21 mouse cellular contexts compared by ENCODE assay signal in the genomic region with DNA sequence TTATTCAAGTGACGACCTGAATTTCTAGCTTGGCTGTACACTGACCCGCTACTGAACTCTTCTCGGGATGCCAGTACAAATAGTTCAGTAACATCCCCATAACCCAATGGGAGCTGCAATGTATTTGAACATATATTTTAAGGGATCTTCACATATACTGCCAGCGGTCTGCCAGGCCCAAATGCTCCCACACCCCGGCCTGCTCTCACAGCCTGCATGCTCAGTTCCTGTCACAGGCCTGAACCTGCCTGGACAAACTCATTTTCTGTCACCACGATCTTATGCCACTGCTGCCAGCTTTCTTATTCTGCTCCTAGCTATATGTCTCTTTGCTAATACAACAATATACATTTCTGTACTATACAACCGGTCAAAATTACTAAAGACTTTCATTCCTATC.
A peak's percentile ranks its signal among the peaks of the same experiment; 100 is the strongest.
DNase-seq lines count a peak whose midpoint lies in the region; ATAC-seq lines count a peak whose summit lies in the region.
"Had no signal": no experiment of that assay in that cellular context is flagged by ENCODE, and none has a peak within 500 bp of the region (broad histone marks: within the 10 kb centered on the region; RNA-seq: fewer than 3 reads in every experiment).

No protein-coding gene starts in this region.

- 0 out of 2 replicates have a peak, but pooled peaks have one; percentile 6 for ATAC-seq in hindbrain, embryonic 11.5 days (ENCODE audit: low FRiP score)
- no peak for ATAC-seq in hindbrain, embryonic 12.5 days (ENCODE audit: low FRiP score)
- ATAC-seq in limb, embryonic 12.5 days (ENCODE audit: insufficient number of reproducible peaks, insufficient read depth, low FRiP score, low TSS enrichment, low read depth) = no peak
- ATAC-seq in embryonic facial prominence, embryonic 13.5 days (ENCODE audit: insufficient number of reproducible peaks, insufficient read depth, low FRiP score, low TSS enrichment, low read depth) = no peak
- no peak for ATAC-seq in limb, embryonic 13.5 days (ENCODE audit: low FRiP score, low read depth)

- no peaks in the 10 kb centered on the region for H3K9me3 ChIP-seq in hindbrain, embryonic 11.5 days (ENCODE audit: control insufficient read depth, low read length)
- no peaks in the 10 kb centered on the region for H3K9me3 ChIP-seq in hindbrain, embryonic 12.5 days (replicated peaks)
- no peaks in the 10 kb centered on the region for H3K9me3 ChIP-seq in limb, embryonic 12.5 days
- H3K9me3 ChIP-seq in limb, embryonic 10.5 days (replicated peaks) = no peaks in the 10 kb centered on the region
- H3K9me3 ChIP-seq in embryonic facial prominence, embryonic 13.5 days = no peaks in the 10 kb centered on the region
- H3K9me3 ChIP-seq in limb, embryonic 13.5 days = no peaks in the 10 kb centered on the region
- H3K9me3 ChIP-seq: forebrain, embryonic 12.5 days; liver, embryonic 13.5 days; lung, embryonic 15.5 days; midbrain, embryonic 13.5 days had no signal

- H3K9ac ChIP-seq in hindbrain, embryonic 11.5 days (ENCODE audit: low read depth, low read length) = no peak overlapping the region
- no peak overlapping the region for H3K9ac ChIP-seq in hindbrain, embryonic 12.5 days
- H3K9ac ChIP-seq in limb, embryonic 12.5 days (replicated peaks) = no peak overlapping the region
- no peak overlapping the region for H3K9ac ChIP-seq in embryonic facial prominence, embryonic 13.5 days
- H3K9ac ChIP-seq in limb, embryonic 13.5 days = no peak overlapping the region
- H3K9ac ChIP-seq: forebrain, embryonic 12.5 days; liver, embryonic 13.5 days; lung, embryonic 15.5 days; midbrain, embryonic 13.5 days had no signal

- H3K4me3 ChIP-seq in hindbrain, embryonic 11.5 days (ENCODE audit: low read depth, low read length) = no peak overlapping the region
- H3K4me3 ChIP-seq in hindbrain, embryonic 12.5 days = no peak overlapping the region
- no peak overlapping the region for H3K4me3 ChIP-seq in limb, embryonic 12.5 days (replicated peaks)
- no peak overlapping the region for H3K4me3 ChIP-seq in limb, embryonic 10.5 days
- H3K4me3 ChIP-seq in embryonic facial prominence, embryonic 13.5 days = peak overlapping the region; percentile 33; the same call in 1 of the 2 replicates
- H3K4me3 ChIP-seq in limb, embryonic 13.5 days = no peak overlapping the region
- H3K4me3 ChIP-seq: liver, embryonic 13.5 days; myocyte had no signal

- no peak overlapping the region for H3K27ac ChIP-seq in hindbrain, embryonic 11.5 days (ENCODE audit: low read depth, low read length)
- no peak overlapping the region for H3K27ac ChIP-seq in hindbrain, embryonic 12.5 days
- H3K27ac ChIP-seq in limb, embryonic 12.5 days = no peak overlapping the region
- H3K27ac ChIP-seq in limb, embryonic 10.5 days = no peak overlapping the region
- H3K27ac ChIP-seq in embryonic facial prominence, embryonic 13.5 days = no peak overlapping the region
- no peak overlapping the region for H3K27ac ChIP-seq in limb, embryonic 13.5 days
- H3K27ac ChIP-seq: forebrain, embryonic 12.5 days; liver, embryonic 13.5 days; lung, embryonic 15.5 days; macrophage; midbrain, embryonic 13.5 days had no signal

- H3K36me3 ChIP-seq in hindbrain, embryonic 11.5 days (ENCODE audit: control insufficient read depth, insufficient read depth, low read length) = no peaks in the 10 kb centered on the region
- H3K36me3 ChIP-seq in hindbrain, embryonic 12.5 days = no peaks in the 10 kb centered on the region
- no peaks in the 10 kb centered on the region for H3K36me3 ChIP-seq in limb, embryonic 12.5 days
- no peaks in the 10 kb centered on the region for H3K36me3 ChIP-seq in limb, embryonic 10.5 days
- H3K36me3 ChIP-seq in embryonic facial prominence, embryonic 13.5 days = no peaks in the 10 kb centered on the region
- H3K36me3 ChIP-seq in limb, embryonic 13.5 days = no peaks in the 10 kb centered on the region
- H3K36me3 ChIP-seq: forebrain, embryonic 12.5 days; liver, embryonic 13.5 days; lung, embryonic 15.5 days; midbrain, embryonic 13.5 days had no signal

- H3K4me1 ChIP-seq in hindbrain, embryonic 11.5 days (replicated peaks; ENCODE audit: control insufficient read depth, insufficient read depth, low read length) = no peaks in the 10 kb centered on the region
- peaks cover 7% of the 10 kb centered on the region; the same call in 1 of the 2 replicates for H3K4me1 ChIP-seq in hindbrain, embryonic 12.5 days
- H3K4me1 ChIP-seq in limb, embryonic 12.5 days (replicated peaks) = peaks cover 10% of the 10 kb centered on the region
- H3K4me1 ChIP-seq in limb, embryonic 10.5 days = peaks cover 13% of the 10 kb centered on the region
- 0 out of 2 replicates have a peak, but pooled peaks cover 8% of the 10 kb centered on the region for H3K4me1 ChIP-seq in embryonic facial prominence, embryonic 13.5 days
- peaks cover 12% of the 10 kb centered on the region for H3K4me1 ChIP-seq in limb, embryonic 13.5 days
- H3K4me1 ChIP-seq: liver, embryonic 13.5 days had no signal

- intact Hi-C loops in left cerebral cortex, postnatal 36 days (cut with DNase I) = no loop called here

- WGBS in hindbrain, embryonic 11.5 days = 87% methylated on average over 7 of the region's 7 CpGs
- 84% methylated on average over 7 of the region's 7 CpGs for WGBS in hindbrain, embryonic 12.5 days
- WGBS in limb, embryonic 12.5 days = 72% methylated on average over 7 of the region's 7 CpGs
- 83% methylated on average over 7 of the region's 7 CpGs for WGBS in limb, embryonic 10.5 days
- WGBS in embryonic facial prominence, embryonic 13.5 days = 64% methylated on average over 7 of the region's 7 CpGs
- 73% methylated on average over 7 of the region's 7 CpGs for WGBS in limb, embryonic 13.5 days

- H3K27me3 ChIP-seq in hindbrain, embryonic 11.5 days (ENCODE audit: control insufficient read depth, insufficient read depth, low read length) = no peaks in the 10 kb centered on the region
- peaks cover 5% of the 10 kb centered on the region; the same call in 1 of the 2 replicates for H3K27me3 ChIP-seq in hindbrain, embryonic 12.5 days
- H3K27me3 ChIP-seq in limb, embryonic 12.5 days = peaks cover 17% of the 10 kb centered on the region; the same call in 1 of the 2 replicates
- H3K27me3 ChIP-seq in limb, embryonic 10.5 days (ENCODE audit: low read depth, poor library complexity, severe bottlenecking) = peaks cover 10% of the 10 kb centered on the region; the same call in 1 of the 2 replicates
- H3K27me3 ChIP-seq in embryonic facial prominence, embryonic 13.5 days = no peaks in the 10 kb centered on the region
- H3K27me3 ChIP-seq in limb, embryonic 13.5 days = no peaks in the 10 kb centered on the region
- H3K27me3 ChIP-seq: liver, embryonic 13.5 days; lung, embryonic 15.5 days; midbrain, embryonic 13.5 days had no signal

- DNase-seq in hindbrain, embryonic 11.5 days (ENCODE audit: low spot score) = no peak
- DNase-seq in limb, embryonic 10.5 days (ENCODE audit: low spot score) = no peak
- DNase-seq in left cerebral cortex, postnatal 36 days (ENCODE audit: low spot score in 2 of 2) = no peak
- DNase-seq: B cell, adult 2 months; cerebellum, adult 11 months; gastrocnemius, postnatal 14 days; heart, adult 18-20 months; heart, postnatal 4 days; kidney, adult 18-20 months; liver, embryonic 13.5 days; right cerebral cortex, postnatal 25 days; thymus, postnatal 14 days had no signal

- no peak overlapping the region for H3K4me2 ChIP-seq in hindbrain, embryonic 11.5 days (replicated peaks; ENCODE audit: low read depth, low read length)
- H3K4me2 ChIP-seq in hindbrain, embryonic 12.5 days (replicated peaks) = no peak overlapping the region
- H3K4me2 ChIP-seq in limb, embryonic 12.5 days = peak overlapping the region; percentile 58; the same call in 1 of the 2 replicates
- H3K4me2 ChIP-seq in embryonic facial prominence, embryonic 13.5 days = peak overlapping the region; percentile 61
- H3K4me2 ChIP-seq in limb, embryonic 13.5 days (replicated peaks) = peak overlapping the region; percentile 62; the same call in 1 of the 2 replicates

Comparison
In these comparisons a context has a peak if more than half of its experiments do, and no peak if none do; other contexts are left out.
1. H3K4me2 ChIP-seq: peak in limb, embryonic 12.5 days (single experiment), embryonic facial prominence, embryonic 13.5 days (single experiment) and limb, embryonic 13.5 days (single experiment); none in hindbrain, embryonic 11.5 days (single experiment) and hindbrain, embryonic 12.5 days (single experiment).